Mouse (Mus musculus) urinary bladder, postnatal 4 days (tissue): ENCODE results near the gene Fam198a.

Experiments
- DNase-seq, 2 experiments: peaks; one replicate each; pipeline ENCODE4 v3.0.0; 2021 to 2022; ENCODE audit warnings: low spot score in 2 of 2

Fam198a gene

GRCm38 (mm10) chr9:121981466-121982105 lies 30.8 kb downstream of the Fam198a start:
- no peak for DNase-seq

GRCm38 (mm10) chr9:121982214-121982613 lies 31.4 kb downstream of the Fam198a start:
- DNase-seq = no peak

- no peak for DNase-seq
Measured at GRCm38 (mm10) chr9:121982665-121983064, 31.9 kb downstream of the Fam198a start.

- DNase-seq = peak; percentile 70 to 82
Measured at GRCm38 (mm10) chr9:121983504-121983903, 32.7 kb downstream of the Fam198a start.

GRCm38 (mm10) chr9:121984465-121985461 lies 34.0 kb downstream of the Fam198a start:
- peak; percentile 55 to 77 for DNase-seq

GRCm38 (mm10) chr9:121988910-121989309 lies 38.1 kb downstream of the Fam198a start:
- DNase-seq = no peak

- no peak for DNase-seq
Measured at GRCm38 (mm10) chr9:121989536-121989935, 38.7 kb downstream of the Fam198a start.

GRCm38 (mm10) chr9:121991041-121991440 lies 40.3 kb downstream of the Fam198a start:
- no peak for DNase-seq

- DNase-seq = no peak
Measured at GRCm38 (mm10) chr9:121993047-121993446, 42.3 kb downstream of the Fam198a start.

- DNase-seq = no peak
Measured at GRCm38 (mm10) chr9:121995077-121995476, 44.3 kb downstream of the Fam198a start.

- DNase-seq = peak; percentile 68 to 85
Measured at GRCm38 (mm10) chr9:121995508-121996131, 44.8 kb downstream of the Fam198a start.

- no peak for DNase-seq
Measured at GRCm38 (mm10) chr9:121997010-121997409, 46.2 kb downstream of the Fam198a start, which contains the start of gene Pomgnt2. TSS of gene Pomgnt2 (minus strand) at chr9:121997110.

- DNase-seq = no peak
Measured at GRCm38 (mm10) chr9:121997978-121998377, 47.2 kb downstream of the Fam198a start.

GRCm38 (mm10) chr9:122006175-122006574 lies 55.4 kb downstream of the Fam198a start:
- no peak for DNase-seq

GRCm38 (mm10) chr9:122006609-122007008 lies 55.8 kb downstream of the Fam198a start:
- no peak for DNase-seq

GRCm38 (mm10) chr9:122008876-122009275 lies 58.1 kb downstream of the Fam198a start:
- no peak for DNase-seq

GRCm38 (mm10) chr9:122010751-122011150 lies 60.0 kb downstream of the Fam198a start:
- no peak for DNase-seq

GRCm38 (mm10) chr9:122012816-122013215 lies 62.0 kb downstream of the Fam198a start:
- DNase-seq = no peak

GRCm38 (mm10) chr9:122013629-122014028 lies 62.8 kb downstream of the Fam198a start:
- DNase-seq = no peak

GRCm38 (mm10) chr9:122014241-122014667 lies 63.5 kb downstream of the Fam198a start:
- DNase-seq = peak; percentile 63 to 88

- no peak for DNase-seq
Measured at GRCm38 (mm10) chr9:122018079-122018478, 67.3 kb downstream of the Fam198a start.

- DNase-seq = peak in 1 of 2 experiments; percentile 31
Measured at GRCm38 (mm10) chr9:122018782-122019395, 68.1 kb downstream of the Fam198a start.
